In genomic region chr3:30330021-30330420, GRCm38 (mm10) we compare ENCODE assay signal across 14 mouse cellular contexts.
"Had no signal": no experiment of that assay in that cellular context is flagged by ENCODE, and none has a peak within 500 bp of the region (broad histone marks: within the 10 kb centered on the region; RNA-seq: fewer than 3 reads in every experiment).

No protein-coding gene starts in this region.

- H3K9me3 ChIP-seq: limb, embryonic 10.5 days; liver, embryonic 15.5 days; midbrain, embryonic 12.5 days; neural tube, embryonic 12.5 days had no signal

- DNase-seq: kidney, postnatal 14 days; lung, embryonic 14.5 days; lung, postnatal 14 days; right cerebral cortex, postnatal 4 days; spleen, adult 18-20 months; thymus, adult 18-20 months; thymus, postnatal 14 days had no signal

- ATAC-seq: intestine, postnatal 0 days had no signal

- H3K27me3 ChIP-seq: liver, embryonic 15.5 days; midbrain, embryonic 12.5 days; neural tube, embryonic 12.5 days had no signal

- H3K4me1 ChIP-seq: liver, embryonic 15.5 days; midbrain, embryonic 12.5 days; neural tube, embryonic 12.5 days had no signal

- H3K9ac ChIP-seq: liver, embryonic 15.5 days; lung, embryonic 14.5 days; midbrain, embryonic 12.5 days; neural tube, embryonic 12.5 days had no signal

- H3K4me2 ChIP-seq: liver, embryonic 11.5 days; liver, embryonic 15.5 days; lung, embryonic 14.5 days; midbrain, embryonic 12.5 days; neural tube, embryonic 12.5 days had no signal

- H3K4me3 ChIP-seq: left cerebral cortex, adult 2 months; limb, embryonic 10.5 days; liver, embryonic 15.5 days; midbrain, embryonic 12.5 days; neural tube, embryonic 12.5 days had no signal

- H3K36me3 ChIP-seq: limb, embryonic 10.5 days; liver, embryonic 15.5 days; midbrain, embryonic 12.5 days; neural tube, embryonic 12.5 days had no signal

- H3K27ac ChIP-seq: left cerebral cortex, adult 2 months; limb, embryonic 10.5 days; liver, embryonic 15.5 days; midbrain, embryonic 12.5 days; neural tube, embryonic 12.5 days had no signal
